Mouse (Mus musculus) thymus, adult 2 months (tissue): Measurements from ENCODE around the gene Tbc1d30.

Experiments
- CTCF ChIP-seq: fragments of 200-500 bp; IDR thresholded peaks from 2 replicates; pipeline ENCODE4 v1.5.1; 2012; ENCODE audit warnings: mild to moderate bottlenecking, control low read depth, low read length, moderate library complexity, borderline replicate concordance; ENCODE audit not compliant: control insufficient read depth, poor library complexity, insufficient read depth; ENCODE audit errors: extremely low read depth
- POLR2A ChIP-seq: fragments of 200-500 bp; IDR thresholded peaks from 2 replicates; pipeline ENCODE4 v1.6.1; 2012; ENCODE audit warnings: mild to moderate bottlenecking, low read length, control low read depth, moderate library complexity; ENCODE audit not compliant: control insufficient read depth, poor library complexity, insufficient read depth; ENCODE audit errors: extremely low read depth

DNA sequence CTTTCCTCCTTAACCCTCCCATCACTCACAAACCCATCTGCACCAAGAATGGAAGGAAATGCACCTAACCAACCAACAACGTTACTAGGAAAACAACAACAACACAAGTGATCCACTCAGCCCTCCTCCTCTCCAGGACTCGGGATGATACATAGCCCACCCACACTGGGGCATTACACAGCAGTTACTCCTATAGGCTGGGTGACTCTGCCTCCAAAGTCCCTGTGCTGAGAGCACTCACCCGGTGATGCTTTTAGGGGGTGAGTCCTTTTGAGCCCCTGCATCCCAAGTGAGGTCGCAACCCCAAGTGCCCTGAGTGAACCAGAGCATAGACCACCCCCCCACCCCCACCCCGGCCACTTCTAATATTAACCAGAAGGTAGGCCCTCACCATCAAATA is 123.7 kb downstream of the Tbc1d30 start:
- TF ChIP-seq CTCF (no peak), POLR2A (no peak)
